Mouse (Mus musculus): ENCODE results near the gene Ppp1r17.

GRCm38 (mm10) chr6:56066632-56067282, 49.5 kb downstream of the Ppp1r17 start:
- TF ChIP-seq CTCF (IDR thresholded peaks at IDR 0.05; ENCODE audit: extremely low read depth, insufficient read depth, low read length) (peak; percentile 73), POLR2A (IDR thresholded peaks at IDR 0.05; ENCODE audit: extremely low read depth, insufficient read depth, low read length) (no peak)

All from cortical plate, adult 2 months (tissue).